Mouse (Mus musculus): ENCODE data around the gene Dmwd.

DNA sequence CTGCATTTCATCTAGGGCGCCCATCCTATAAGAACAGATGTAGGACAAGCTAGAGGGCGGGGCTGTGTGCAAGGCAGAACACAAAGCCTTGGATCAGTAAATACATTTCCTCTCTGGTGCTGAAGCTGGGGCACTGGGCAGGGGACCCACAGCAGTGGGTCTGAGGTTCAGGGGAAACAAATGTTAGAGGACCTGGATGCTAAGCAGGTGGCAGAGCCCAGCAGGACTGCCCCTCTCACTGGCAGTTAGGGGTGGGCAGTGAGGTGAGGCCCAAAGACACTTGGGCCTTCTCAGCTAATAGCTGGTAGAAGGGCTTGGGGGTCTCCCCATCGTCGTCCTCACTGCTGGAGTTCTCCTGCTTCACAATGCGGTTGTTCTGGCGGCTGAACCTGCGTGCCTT lies 22.8 kb downstream of the Dmwd start:
- TF ChIP-seq CTCF (IDR thresholded peaks at IDR 0.05; ENCODE audit: control insufficient read depth, insufficient read depth, insufficient read length) (no peak), MAX (IDR thresholded peaks at IDR 0.05) (no peak)

Data from C2C12 (cell line).